Mouse (Mus musculus): ENCODE data around the gene Zdhhc4. TPM values are rescaled to one million over a fixed set of nuclear protein-coding genes. Genes with fewer than 3 reads are reported as not detected.

Zdhhc4 gene
- total and polyA plus RNA-seq, 3 experiments = 52.8 to 110 (median 60.8) TPM

DNA sequence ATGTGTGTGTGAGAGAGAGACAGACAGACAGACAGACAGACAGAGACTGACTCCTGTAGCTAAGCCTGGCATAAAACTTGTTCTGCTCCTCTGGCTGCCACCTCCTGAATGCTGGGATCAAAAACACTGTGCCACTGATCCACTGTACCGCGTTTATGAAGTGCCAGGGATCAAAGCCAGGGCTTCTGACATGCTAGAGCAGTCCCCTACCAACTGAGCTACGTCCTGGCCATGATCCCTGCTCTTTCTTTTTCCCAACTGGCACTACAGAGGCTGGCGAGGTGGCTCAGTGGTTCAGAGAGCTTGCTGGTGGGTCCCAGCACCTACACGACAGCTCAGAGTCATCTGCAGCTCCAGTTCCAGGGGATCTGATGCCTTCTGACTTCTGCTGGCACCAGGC is 53.3 kb downstream of the Zdhhc4 start:
- no peak for DNase-seq

DNA sequence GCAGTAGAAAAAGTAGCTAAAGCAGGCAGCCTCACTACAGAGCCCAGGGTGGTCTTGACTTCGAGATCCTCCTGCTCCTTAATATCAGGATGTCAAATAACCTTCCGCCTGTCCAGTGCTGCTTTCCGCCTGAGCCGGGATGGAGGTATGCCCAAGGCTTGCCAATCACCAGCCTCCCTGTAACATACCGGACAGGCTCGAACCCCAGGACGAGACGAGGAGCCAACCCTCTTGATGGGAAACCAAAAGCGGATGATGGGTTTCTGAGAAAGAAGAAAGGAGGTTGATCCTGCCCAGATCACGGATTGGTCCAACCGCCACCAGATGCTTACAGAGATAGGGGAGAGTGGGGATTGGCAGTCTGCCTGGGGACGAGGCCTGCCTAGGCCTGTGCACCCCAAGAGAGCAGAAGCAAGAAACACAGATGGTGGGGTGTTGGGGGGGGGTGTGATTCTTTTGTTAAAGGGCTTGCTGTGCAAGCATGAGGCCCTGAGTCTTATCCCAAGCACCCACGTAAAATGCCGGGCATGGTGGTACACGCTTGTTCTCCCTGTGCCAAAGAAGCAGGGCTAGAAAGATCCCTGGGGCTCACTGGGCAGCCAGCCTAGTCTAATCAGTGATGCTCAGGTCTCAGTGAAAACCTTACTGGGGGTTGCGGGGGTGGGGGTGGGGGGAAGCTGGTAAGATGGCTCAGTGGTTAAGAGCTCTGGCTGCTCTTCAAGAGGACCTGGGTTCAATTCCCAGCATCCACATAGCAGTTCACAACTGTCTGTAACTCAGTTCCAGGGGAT is 56.3 kb downstream of the Zdhhc4 start:
- DNase-seq = no peak

DNA sequence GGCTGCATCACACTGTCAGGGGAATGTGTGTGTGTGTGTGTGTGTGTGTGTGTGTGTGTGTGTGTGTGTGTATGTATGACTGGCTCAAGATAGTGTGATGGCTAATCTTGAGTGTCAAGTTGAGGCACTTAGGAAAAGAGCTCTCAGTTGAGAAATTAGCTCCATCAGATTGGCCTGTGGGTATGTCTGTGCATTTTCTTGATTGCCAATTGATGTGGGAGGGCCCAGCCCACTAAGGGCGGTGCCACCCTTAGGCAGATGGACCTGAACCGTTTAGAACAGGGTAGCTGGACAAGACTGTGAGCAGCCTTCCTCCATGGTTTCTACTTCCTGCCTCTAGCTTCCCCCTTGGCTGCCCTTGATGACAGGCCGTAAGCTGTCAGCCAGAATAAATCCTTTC is 56.9 kb downstream of the Zdhhc4 start:
- no peak for DNase-seq

DNA sequence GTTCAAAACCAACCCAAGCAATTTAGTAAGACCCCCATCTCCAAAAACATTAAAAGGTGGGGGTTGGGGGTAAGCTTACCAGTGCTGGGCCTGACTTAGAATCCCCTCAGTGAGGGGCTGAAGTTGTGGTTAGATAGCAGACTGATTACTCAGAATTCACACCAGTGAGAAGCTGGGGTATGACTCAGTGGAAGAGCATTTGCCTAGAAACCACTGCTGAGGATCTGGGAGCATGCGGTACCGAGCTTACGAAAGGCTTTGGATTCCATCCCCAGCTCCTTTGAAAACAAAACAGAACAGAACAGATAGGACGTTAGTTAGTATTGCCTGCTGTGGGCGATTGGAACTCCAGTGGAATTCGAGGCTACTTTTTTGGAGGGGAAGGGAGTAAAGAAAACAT is 57.4 kb downstream of the Zdhhc4 start:
- DNase-seq = peak; percentile 45

DNA sequence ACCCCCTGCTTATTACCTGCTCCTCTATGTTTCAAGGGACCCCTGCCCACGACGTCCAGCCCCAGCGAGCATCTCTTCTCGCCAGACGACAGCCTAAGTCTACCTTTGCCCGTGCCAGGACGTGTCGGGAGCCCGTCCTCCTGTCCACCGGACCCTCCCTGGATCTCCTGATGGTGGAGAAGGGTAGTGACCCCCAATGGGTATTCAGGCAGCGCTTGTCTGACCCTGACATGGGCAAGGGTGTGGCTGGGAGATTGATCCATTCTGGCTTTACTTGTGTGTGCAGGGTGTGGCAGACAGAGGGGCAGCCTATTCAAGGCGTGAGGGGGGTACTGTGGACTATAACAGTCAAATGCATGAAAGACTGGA is 58.9 kb downstream of the Zdhhc4 start:
- DNase-seq = no peak

DNA sequence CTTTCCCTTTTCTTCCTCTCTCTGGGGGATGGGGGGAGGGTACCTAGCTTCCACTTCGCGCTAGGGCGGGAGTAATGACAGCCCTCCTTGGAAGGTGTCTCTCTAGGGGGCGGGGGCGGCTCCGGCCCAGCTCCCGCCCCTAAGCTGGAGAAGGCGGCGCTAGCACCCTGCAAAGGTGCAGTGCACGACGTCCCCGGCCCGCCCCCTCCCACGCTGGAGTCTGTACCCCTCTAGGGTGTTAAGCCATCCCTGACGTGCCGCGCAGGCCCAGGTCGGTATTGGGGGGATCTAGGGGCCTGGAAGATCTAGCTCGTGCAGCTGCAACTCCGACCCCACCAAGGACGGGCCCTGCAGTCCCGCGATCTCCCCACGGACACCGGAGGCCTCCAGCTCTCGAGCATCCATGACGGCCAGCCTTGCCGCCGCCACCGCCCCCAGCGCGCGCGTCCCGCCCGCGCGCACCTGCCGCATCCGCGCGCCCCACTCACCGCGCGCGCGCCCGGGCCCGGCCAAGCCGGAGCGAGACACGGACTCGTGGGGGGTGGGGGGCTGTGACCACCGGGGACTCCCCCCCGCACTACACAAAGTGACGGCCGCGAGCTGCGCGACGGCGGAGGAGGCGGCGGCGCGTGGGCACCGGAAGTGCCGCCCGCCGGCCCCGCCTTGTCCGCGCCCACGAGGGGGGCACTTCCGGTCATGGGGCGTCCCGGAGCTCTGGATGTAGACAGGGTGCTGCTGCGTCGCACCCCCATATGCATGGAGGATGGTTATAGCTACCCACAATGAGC is 59.5 kb downstream of the Zdhhc4 start, which contains the start of gene Zfp316:
Zfp316 (minus strand) TSS at position 660 of the 788 bp plus-strand sequence.
- peak; percentile 83 for DNase-seq

DNA sequence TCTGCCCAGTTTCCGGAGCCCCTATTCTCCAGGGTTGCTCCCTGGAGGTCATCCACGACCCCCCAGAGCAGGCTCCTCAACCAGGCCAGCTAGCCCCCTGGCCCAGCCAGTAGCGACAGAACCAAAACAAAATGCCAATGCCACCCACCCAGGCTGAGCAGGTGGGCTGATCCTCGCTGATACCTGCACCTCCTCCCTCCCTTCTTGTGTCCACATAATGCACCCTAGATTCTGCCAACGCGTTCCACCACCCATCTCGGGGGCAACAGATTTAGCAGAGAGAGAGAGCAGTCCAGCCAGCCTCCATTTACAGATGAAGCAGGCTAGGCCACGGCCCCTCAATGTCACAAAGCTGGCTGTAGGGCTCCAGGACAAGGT is 60.1 kb downstream of the Zdhhc4 start:
- no peak for DNase-seq

DNA sequence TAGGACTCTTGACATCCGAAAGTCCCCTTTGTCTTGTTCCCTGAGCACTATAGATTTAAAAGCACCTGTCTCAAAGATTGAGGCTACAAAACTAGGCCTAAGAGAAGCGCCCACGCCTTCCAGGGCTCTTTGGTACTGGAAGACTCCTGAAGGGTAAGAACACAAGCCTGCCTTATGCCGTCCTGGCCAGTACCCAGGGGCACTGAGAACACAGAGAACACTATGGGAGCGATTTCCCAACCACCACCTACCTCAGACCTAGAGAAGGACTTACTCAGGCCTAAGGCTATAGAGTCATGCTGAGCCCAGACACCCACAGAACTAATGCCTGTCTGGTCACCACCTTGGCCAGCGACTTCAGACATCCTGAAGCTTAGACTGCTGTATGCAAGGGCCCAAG is 62.3 kb downstream of the Zdhhc4 start:
- no peak for DNase-seq

Other genes starting within 250 kb of the Zdhhc4 start
- 10 to 100 TPM; 37.5 to 50.4 TPM for gene Rnf216, start 216.3 kb downstream of the Zdhhc4 start, total RNA-seq (2021)
- 40.3 and 47.6 TPM in 2 replicates for gene Rnf216, start 216.3 kb downstream of the Zdhhc4 start, polyA plus RNA-seq (2012; rRNA removed)
- not detected for gene Olfr718-ps1, start 181.7 kb downstream of the Zdhhc4 start, total RNA-seq (2021)
- not detected in 2 replicates for gene Olfr718-ps1, start 181.7 kb downstream of the Zdhhc4 start, polyA plus RNA-seq (2012; rRNA removed)
- gene Rbak, start 148.5 kb downstream of the Zdhhc4 start, total RNA-seq (2021) = 10 to 100 TPM in 1 of 2 experiments, 1 to 10 TPM in 1; 8.9 to 12.8 TPM
- 3.7 and 5.9 TPM in 2 replicates for gene Rbak, start 148.5 kb downstream of the Zdhhc4 start, polyA plus RNA-seq (2012; rRNA removed)
- not detected for gene Spdye4b, start 148.2 kb downstream of the Zdhhc4 start, total RNA-seq (2021)
- gene Spdye4b, start 148.2 kb downstream of the Zdhhc4 start, polyA plus RNA-seq (2012; rRNA removed) = not detected in 2 replicates
- gene Spdye4a, start 102.4 kb downstream of the Zdhhc4 start, total RNA-seq (2021) = not detected
- not detected in 2 replicates for gene Spdye4a, start 102.4 kb downstream of the Zdhhc4 start, polyA plus RNA-seq (2012; rRNA removed)
- gene Zfp12, start 94.1 kb downstream of the Zdhhc4 start, total RNA-seq (2021) = 10 to 100 TPM; 19.5 to 21.4 TPM
- 9.1 and 10.1 TPM in 2 replicates for gene Zfp12, start 94.1 kb downstream of the Zdhhc4 start, polyA plus RNA-seq (2012; rRNA removed)
- 1 to 10 TPM; 4.6 to 9.8 TPM for gene Zfp316, start 59.2 kb downstream of the Zdhhc4 start, total RNA-seq (2021)
- gene Zfp316, start 59.2 kb downstream of the Zdhhc4 start, polyA plus RNA-seq (2012; rRNA removed) = 21.0 and 25.5 TPM in 2 replicates
- gene Zfp853, start 35.6 kb downstream of the Zdhhc4 start, total RNA-seq (2021) = under 1 TPM; 0.17 to 0.31 TPM
- 1.1 and 1.6 TPM in 2 replicates for gene Zfp853, start 35.6 kb downstream of the Zdhhc4 start, polyA plus RNA-seq (2012; rRNA removed)
- gene E130309D02Rik, start 13.9 kb downstream of the Zdhhc4 start, total RNA-seq (2021) = 10 to 100 TPM; 25.6 to 36.4 TPM
- 46.5 and 54.9 TPM in 2 replicates for gene E130309D02Rik, start 13.9 kb downstream of the Zdhhc4 start, polyA plus RNA-seq (2012; rRNA removed)
- gene Grid2ip, start 28.1 kb upstream of the Zdhhc4 start, total RNA-seq (2021) = under 1 TPM; 0.24 to 0.29 TPM
- gene Grid2ip, start 28.1 kb upstream of the Zdhhc4 start, polyA plus RNA-seq (2012; rRNA removed) = 0.40 and 1.1 TPM in 2 replicates
- gene Kdelr2, start 74.6 kb upstream of the Zdhhc4 start, total RNA-seq (2021) = 100 to 1,000 TPM in 1 of 2 experiments, 10 to 100 TPM in 1; 96.0 to 107 TPM
- 101 and 109 TPM in 2 replicates for gene Kdelr2, start 74.6 kb upstream of the Zdhhc4 start, polyA plus RNA-seq (2012; rRNA removed)
- gene Daglb, start 135.3 kb upstream of the Zdhhc4 start, total RNA-seq (2021) = 10 to 100 TPM; 19.0 to 19.4 TPM
- gene Daglb, start 135.3 kb upstream of the Zdhhc4 start, polyA plus RNA-seq (2012; rRNA removed) = 29.3 and 33.0 TPM in 2 replicates
- 100 to 1,000 TPM; 349 to 359 TPM for gene Rac1, start 198.8 kb upstream of the Zdhhc4 start, total RNA-seq (2021)
- gene Rac1, start 198.8 kb upstream of the Zdhhc4 start, polyA plus RNA-seq (2012; rRNA removed) = 76.1 and 98.1 TPM in 2 replicates